Mouse (Mus musculus) forebrain, embryonic 14.5 days (tissue): ENCODE results near the gene Retreg1. TPM values are rescaled to one million over a fixed set of nuclear protein-coding genes. Genes with fewer than 3 reads are reported as not detected.

ENCODE experiments used
- ATAC-seq: fragments of 200-750 bp; cut with Nextera tagmentation; 2 replicates; pipeline ENCODE4 v1.8.0; 2017; ENCODE audit warnings: mild to moderate bottlenecking, moderate library complexity
- DNase-seq: peaks from one replicate; pipeline ENCODE4 v3.0.0-alpha.2; 2015; ENCODE audit warnings: low spot score
- H3K27ac ChIP-seq: fragments of 300-500 bp; sonication (generic); 2 replicates; pipeline ENCODE4 v1.5.1; 2014; ENCODE audit warnings: low read depth, mild to moderate bottlenecking, control low read depth, low read length, moderate library complexity
- H3K27me3 ChIP-seq: fragments of 300-500 bp; sonication (generic); replicated peaks from 2 replicates; pipeline ENCODE4 v1.6.1; 2014; ENCODE audit warnings: low read length, control low read depth, mixed read lengths; ENCODE audit not compliant: control insufficient read depth, insufficient read depth
- H3K36me3 ChIP-seq: fragments of 300-500 bp; sonication (generic); 2 replicates; pipeline ENCODE4 v1.6.1; 2014; ENCODE audit warnings: low read length, control low read depth; ENCODE audit not compliant: control insufficient read depth, insufficient read depth
- H3K4me1 ChIP-seq: fragments of 300-500 bp; sonication (generic); 2 replicates; pipeline ENCODE4 v1.6.1; 2014; ENCODE audit warnings: antibody characterized with exemption, low read length, control low read depth; ENCODE audit not compliant: control insufficient read depth, insufficient read depth
- H3K4me2 ChIP-seq: fragments of 300-500 bp; sonication (generic); 2 replicates; pipeline ENCODE4 v1.6.1; 2014; ENCODE audit warnings: mild to moderate bottlenecking, control low read depth, low read length
- H3K4me3 ChIP-seq: fragments of 300-500 bp; sonication (generic); 2 replicates; pipeline ENCODE4 v1.5.1; 2014; ENCODE audit warnings: low read depth, low read length, control low read depth
- H3K9ac ChIP-seq: fragments of 300-500 bp; sonication (generic); 2 replicates; pipeline ENCODE4 v1.6.1; 2014; ENCODE audit warnings: mild to moderate bottlenecking, low read length, control low read depth, moderate library complexity
- H3K9me3 ChIP-seq: fragments of 300-500 bp; sonication (generic); replicated peaks from 2 replicates; pipeline ENCODE4 v1.6.1; 2016; ENCODE audit warnings: low read length, control low read depth, mixed read lengths; ENCODE audit not compliant: control insufficient read depth
- WGBS: fragments of 180-500 bp; shearing (Covaris S2); extraction: QIAGEN DNeasy Blood & Tissue Kit; methylation state at CpG from one replicate; pipeline ENCODE4 v1.1.7; 2014; 5-methylcytosine and 5-hydroxymethylcytosine counted together
- polyA plus RNA-seq: library from polyadenylated mRNA; unstranded; fragments of >200 nt; fragmentation: Nextera tagmentation; extraction: Ambion mirVana; gene quantifications from 2 replicates; pipeline ENCODE4 v1.2.1, GENCODE M21; 2014

The Retreg1 gene
- polyA plus RNA-seq, 1 experiment from 2014 or later: 6.7 TPM

DNA sequence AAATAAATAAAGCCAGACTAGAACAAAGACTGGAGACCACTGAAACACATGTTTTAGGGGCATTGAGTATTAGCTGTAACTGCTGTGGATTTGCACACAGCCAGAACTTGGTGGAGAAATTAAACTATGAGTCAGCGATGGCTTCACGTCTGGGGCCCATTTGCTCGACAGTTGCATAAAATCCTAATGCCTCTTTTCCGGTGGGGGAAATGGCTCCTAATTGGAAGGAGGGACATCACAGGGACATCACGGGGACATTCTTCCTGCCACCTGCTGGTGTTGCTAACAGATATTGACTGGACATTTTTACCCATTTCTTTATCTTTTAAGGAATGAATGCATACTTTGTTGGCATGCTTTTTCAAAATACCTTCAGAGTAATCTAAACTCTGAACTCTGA, 26.1 kb downstream of the Retreg1 start:
- WGBS: 80% methylated on average over 5 of the region's 5 CpGs
- no peaks in the 10 kb centered on the region for H3K27me3 ChIP-seq
- H3K36me3 ChIP-seq: no peaks in the 10 kb centered on the region
- no peak overlapping the region for H3K4me2 ChIP-seq
- no peak overlapping the region for H3K4me3 ChIP-seq
- H3K27ac ChIP-seq: no peak overlapping the region
- H3K9me3 ChIP-seq: no peaks in the 10 kb centered on the region
- H3K4me1 ChIP-seq: no peaks in the 10 kb centered on the region
- ATAC-seq (no peak), DNase-seq (no peak)
- H3K9ac ChIP-seq: no peak overlapping the region

DNA sequence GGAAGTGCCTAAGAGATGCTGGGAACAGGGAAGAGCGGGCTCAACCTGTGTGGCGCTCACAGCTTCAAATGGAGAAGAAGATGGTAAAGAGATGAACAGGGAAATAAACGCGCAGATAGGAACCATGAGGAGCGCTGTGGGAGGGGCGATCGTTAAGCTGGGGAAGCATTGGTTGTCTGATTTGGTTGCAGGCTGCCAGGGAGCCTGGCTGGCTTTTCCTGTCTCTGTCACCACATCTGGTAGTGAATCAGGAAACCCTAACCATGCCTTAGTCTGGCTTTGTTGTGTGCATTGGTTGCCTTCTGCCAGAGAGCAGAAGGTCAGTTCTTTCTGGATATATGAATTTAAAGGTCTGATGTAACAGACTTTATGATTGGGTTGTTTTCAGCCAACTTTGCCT, 28.5 kb downstream of the Retreg1 start:
- WGBS: 90% methylated on average over 7 of the region's 7 CpGs
- no peaks in the 10 kb centered on the region for H3K36me3 ChIP-seq
- DNase-seq (no peak), ATAC-seq (no peak)
- no peak overlapping the region for H3K9ac ChIP-seq
- H3K27me3 ChIP-seq: no peaks in the 10 kb centered on the region
- no peaks in the 10 kb centered on the region for H3K9me3 ChIP-seq
- H3K27ac ChIP-seq: no peak overlapping the region
- H3K4me1 ChIP-seq: no peaks in the 10 kb centered on the region
- no peak overlapping the region for H3K4me2 ChIP-seq
- no peak overlapping the region for H3K4me3 ChIP-seq

DNA sequence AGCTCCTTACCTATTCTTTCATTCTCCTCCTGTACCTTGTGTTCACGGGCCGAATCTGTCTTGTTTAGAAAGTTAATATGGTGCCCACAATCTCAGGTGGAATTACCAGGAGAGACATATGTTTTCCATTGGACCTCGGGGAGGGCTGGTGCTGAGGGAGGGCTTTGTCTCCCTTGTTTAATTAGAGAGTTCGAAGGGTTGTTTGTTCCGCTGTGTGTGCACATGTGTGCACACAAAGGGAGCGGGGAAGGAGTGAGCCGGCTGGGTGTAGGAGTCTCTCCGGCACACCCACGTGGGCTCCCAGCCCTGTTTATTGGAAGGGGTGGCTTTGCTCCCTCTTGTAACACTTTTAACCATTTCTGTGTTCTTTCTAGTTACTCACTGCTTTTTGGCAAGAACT, 29.1 kb downstream of the Retreg1 start:
- no peak overlapping the region for H3K27ac ChIP-seq
- no peak overlapping the region for H3K9ac ChIP-seq
- 53% methylated on average over 9 of the region's 9 CpGs for WGBS
- no peak overlapping the region for H3K4me3 ChIP-seq
- DNase-seq (peak; percentile 4), ATAC-seq (no peak)
- no peaks in the 10 kb centered on the region for H3K27me3 ChIP-seq
- no peaks in the 10 kb centered on the region for H3K36me3 ChIP-seq
- H3K4me1 ChIP-seq: no peaks in the 10 kb centered on the region
- H3K4me2 ChIP-seq: no peak overlapping the region
- no peaks in the 10 kb centered on the region for H3K9me3 ChIP-seq

DNA sequence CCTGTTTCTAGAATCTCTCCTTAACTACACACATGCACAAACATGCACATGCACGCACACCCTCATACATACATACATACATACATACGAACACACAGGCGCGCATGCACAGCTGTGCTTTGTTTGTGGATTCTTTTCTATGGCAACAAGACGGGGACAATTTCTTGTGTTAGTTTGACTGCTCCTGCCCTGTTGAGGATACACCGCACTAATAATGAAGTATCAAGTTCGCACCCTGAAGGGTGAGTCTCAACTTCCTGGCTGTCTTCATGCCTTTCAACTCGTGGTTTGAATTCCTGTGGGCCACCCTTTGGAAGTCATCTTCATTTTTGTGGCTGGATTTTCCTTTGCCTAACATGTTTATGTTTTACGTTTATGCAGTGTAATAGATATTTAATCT, 29.7 kb downstream of the Retreg1 start:
- H3K9ac ChIP-seq: no peak overlapping the region
- no peak for ATAC-seq

DNA sequence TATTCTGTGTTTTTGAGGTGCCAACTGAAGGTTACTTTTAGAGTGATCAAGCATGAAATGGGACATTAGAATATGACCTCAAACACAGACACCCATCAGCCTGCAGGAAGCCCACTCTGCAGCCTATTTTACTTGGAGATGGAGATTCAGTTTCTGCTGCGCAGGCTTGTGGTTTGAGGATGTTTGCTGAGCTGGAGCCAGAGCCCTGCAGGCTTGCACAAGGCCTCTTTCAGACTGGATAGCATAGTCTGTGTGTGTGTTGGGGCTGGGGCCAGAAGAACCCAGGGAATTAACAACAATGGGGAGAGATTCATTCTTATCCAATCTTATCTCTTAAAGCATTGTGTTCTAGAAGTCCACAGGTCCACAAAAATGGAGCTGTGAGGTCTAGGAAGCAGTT, 30.6 kb downstream of the Retreg1 start:
- WGBS: 94% methylated on average over 1 of the region's 1 CpGs
- no peaks in the 10 kb centered on the region for H3K9me3 ChIP-seq

More for the DNA sequence above, 29.7 kb downstream of the Retreg1 start:
- Histone ChIP-seq H3K27ac (no peak overlapping the region), H3K9me3 (no peaks in the 10 kb centered on the region), H3K27me3 (no peaks in the 10 kb centered on the region), H3K4me1 (no peaks in the 10 kb centered on the region), H3K4me3 (no peak overlapping the region), H3K36me3 (no peaks in the 10 kb centered on the region), H3K4me2 (no peak overlapping the region)
- WGBS: 92% methylated on average over 9 of the region's 9 CpGs
- no peak for DNase-seq

DNA sequence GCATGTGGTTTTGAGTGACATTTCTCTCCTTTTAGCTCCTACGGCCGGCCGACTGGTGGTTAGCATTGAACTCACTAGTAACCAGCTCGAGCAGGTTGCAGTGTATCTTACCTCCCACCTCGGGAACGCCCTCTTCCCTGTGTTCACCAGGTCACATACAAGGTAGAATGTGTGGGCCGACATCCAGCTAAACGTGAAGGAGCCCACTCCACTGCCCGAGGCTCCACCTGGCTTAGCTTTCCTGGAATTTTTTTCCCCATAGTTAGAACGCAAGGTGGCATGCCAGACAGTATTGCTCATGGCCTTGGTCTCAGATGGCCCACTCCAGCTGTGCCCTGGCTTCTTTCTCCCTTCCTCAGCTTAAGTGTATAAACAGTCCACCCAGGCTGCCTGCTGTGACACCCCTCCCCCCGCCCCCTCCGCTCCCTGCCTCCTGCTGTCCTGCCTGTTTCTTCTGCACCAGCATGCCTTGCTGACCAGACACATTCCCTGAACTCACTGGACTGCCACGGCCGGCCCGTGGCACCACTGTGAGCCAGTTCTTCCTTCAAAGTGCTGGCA, 33.7 kb downstream of the Retreg1 start:
- no peaks in the 10 kb centered on the region for H3K36me3 ChIP-seq
- ATAC-seq (no peak), DNase-seq (no peak)
- no peak overlapping the region for H3K27ac ChIP-seq
- H3K4me3 ChIP-seq: no peak overlapping the region
- H3K9ac ChIP-seq: no peak overlapping the region
- no peaks in the 10 kb centered on the region for H3K27me3 ChIP-seq
- WGBS: 54% methylated on average over 15 of the region's 15 CpGs
- H3K9me3 ChIP-seq: no peaks in the 10 kb centered on the region
- no peaks in the 10 kb centered on the region for H3K4me1 ChIP-seq
- H3K4me2 ChIP-seq: no peak overlapping the region

More for the DNA sequence above, 30.6 kb downstream of the Retreg1 start:
- Histone ChIP-seq H3K27ac (no peak overlapping the region), H3K4me2 (no peak overlapping the region), H3K9ac (no peak overlapping the region), H3K4me1 (no peaks in the 10 kb centered on the region), H3K36me3 (no peaks in the 10 kb centered on the region), H3K4me3 (no peak overlapping the region), H3K27me3 (no peaks in the 10 kb centered on the region)
- ATAC-seq (no peak), DNase-seq (no peak)

DNA sequence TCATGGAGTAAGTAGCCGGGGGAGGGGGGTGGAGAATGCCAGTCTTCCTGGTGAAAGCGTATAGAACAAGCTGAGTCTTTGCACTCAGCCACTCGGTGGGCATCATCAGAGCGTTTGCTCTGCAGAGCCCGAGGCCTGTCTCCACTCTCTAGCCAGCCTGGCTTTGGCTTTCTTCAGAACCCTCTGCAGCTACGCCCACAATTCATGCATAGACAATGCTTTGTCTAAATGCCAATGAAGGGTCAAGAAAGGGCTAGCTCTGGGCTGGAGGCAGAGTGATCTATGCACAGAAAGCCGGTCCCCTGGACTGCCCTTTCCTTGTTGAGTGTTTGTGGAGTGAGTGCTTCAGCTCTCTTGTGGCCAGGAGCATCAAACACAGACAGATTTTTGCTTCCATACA, 34.8 kb downstream of the Retreg1 start:
- Histone ChIP-seq H3K9ac (no peak overlapping the region), H3K9me3 (no peaks in the 10 kb centered on the region), H3K27ac (no peak overlapping the region), H3K27me3 (no peaks in the 10 kb centered on the region), H3K4me1 (no peaks in the 10 kb centered on the region), H3K4me3 (no peak overlapping the region), H3K4me2 (no peak overlapping the region), H3K36me3 (no peaks in the 10 kb centered on the region)
- 26% methylated on average over 7 of the region's 7 CpGs for WGBS
- ATAC-seq (no peak), DNase-seq (no peak)

DNA sequence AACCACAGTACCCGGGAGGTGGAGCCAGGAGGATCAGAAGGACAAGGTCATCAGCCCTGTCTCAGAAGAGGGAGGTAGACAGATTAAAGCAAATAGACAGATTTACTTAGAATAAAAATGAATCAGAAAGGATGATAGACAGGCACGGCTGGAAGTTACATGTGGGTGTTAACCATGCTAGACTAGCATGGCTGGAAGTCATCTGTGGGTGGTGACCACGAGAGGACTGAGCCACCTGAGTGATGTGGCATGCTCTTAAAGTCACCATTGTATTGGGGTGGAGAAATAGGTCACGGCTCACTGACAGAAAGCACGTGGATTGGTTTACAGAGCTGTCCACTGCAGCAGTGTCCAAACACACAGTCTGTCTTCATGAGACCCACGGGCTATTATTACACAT, 36.2 kb downstream of the Retreg1 start:
- no peaks in the 10 kb centered on the region for H3K4me1 ChIP-seq
- H3K9ac ChIP-seq: no peak overlapping the region
- no peak overlapping the region for H3K4me2 ChIP-seq
- DNase-seq: no peak
- H3K27ac ChIP-seq: no peak overlapping the region
- ATAC-seq: no peak
- no peak overlapping the region for H3K4me3 ChIP-seq
- H3K36me3 ChIP-seq: no peaks in the 10 kb centered on the region
- no peaks in the 10 kb centered on the region for H3K27me3 ChIP-seq
- WGBS: 84% methylated on average over 6 of the region's 6 CpGs
- H3K9me3 ChIP-seq: no peaks in the 10 kb centered on the region

DNA sequence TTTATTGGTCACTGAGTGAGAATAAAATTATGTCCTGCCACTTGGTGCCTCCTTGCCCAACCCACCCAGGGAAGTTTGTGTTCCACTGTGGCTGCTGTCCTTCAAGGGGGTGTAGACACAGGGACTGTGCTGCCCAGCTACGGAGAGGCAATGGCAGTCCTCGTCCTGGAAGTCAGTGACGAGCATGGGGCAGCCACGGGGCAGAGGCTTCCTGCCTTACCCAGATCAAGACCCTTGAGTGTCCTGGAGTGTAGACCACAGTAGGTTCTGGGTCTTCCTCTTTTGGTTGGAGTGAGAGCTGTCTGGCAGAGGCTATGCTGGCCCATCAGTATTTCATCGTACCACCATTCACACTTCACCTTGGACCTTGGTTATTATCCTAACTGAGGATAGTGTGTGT, 37.2 kb downstream of the Retreg1 start:
- no peaks in the 10 kb centered on the region for H3K27me3 ChIP-seq
- H3K9ac ChIP-seq: no peak overlapping the region
- H3K27ac ChIP-seq: no peak overlapping the region
- H3K4me1 ChIP-seq: no peaks in the 10 kb centered on the region
- no peaks in the 10 kb centered on the region for H3K9me3 ChIP-seq
- no peak for ATAC-seq
- 82% methylated on average over 5 of the region's 5 CpGs for WGBS
- H3K36me3 ChIP-seq: no peaks in the 10 kb centered on the region
- DNase-seq: no peak
- no peak overlapping the region for H3K4me2 ChIP-seq
- H3K4me3 ChIP-seq: no peak overlapping the region
